Mouse (Mus musculus): ENCODE results near the gene Daw1. TPM values are rescaled to one million over a fixed set of nuclear protein-coding genes. Genes with fewer than 3 reads are reported as not detected.

The Daw1 gene
- not detected for total RNA-seq (2023)

DNA sequence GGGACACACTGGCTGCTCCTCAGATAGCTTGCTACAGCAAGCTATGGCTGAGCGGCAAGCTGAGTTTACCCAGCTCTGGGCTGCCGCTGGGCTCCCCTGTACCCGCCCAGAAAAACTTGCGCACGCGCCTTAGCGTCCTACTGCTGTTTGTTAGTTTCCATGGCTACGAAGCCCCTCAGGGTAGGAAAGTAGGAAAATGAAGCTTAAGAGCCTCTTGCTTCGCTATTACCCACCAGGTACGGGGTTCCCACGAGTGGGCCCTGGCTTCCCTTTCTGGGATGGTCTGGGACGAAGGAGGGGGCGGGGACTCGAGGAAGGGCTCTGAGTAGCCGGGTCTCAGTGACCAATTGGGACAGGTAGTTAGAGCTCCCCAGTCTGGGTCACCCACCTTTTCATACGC is at the start of gene Daw1:
Gene Daw1, plus strand, starts transcription at position 150 of the 400 bp plus-strand sequence.

GRCm38 (mm10) chr1:83116447-83117137 is 43.0 kb upstream of the Daw1 start, which contains the start of gene Ccl20:
Ccl20 (plus strand) TSS chr1:83116766.

Other genes starting within 250 kb of the Daw1 start
- 5.9 TPM for gene A030005L19Rik, start 246.4 kb upstream of the Daw1 start, total RNA-seq (2023)
- gene A030014E15Rik, start 234.8 kb upstream of the Daw1 start, total RNA-seq (2023), result 0.77 TPM
- gene Gm6217, start 228.4 kb upstream of the Daw1 start, total RNA-seq (2023), result not detected
- not detected for gene A030003K21Rik, start 216.4 kb upstream of the Daw1 start, total RNA-seq (2023)
- not detected for gene Gm7544, start 203.7 kb upstream of the Daw1 start, total RNA-seq (2023)
- gene Gm47955, start 199.5 kb upstream of the Daw1 start, total RNA-seq (2023), result not detected
- gene Gm47959, start 159.2 kb upstream of the Daw1 start, total RNA-seq (2023), result not detected
- gene Slc19a3, start 121.3 kb upstream of the Daw1 start, total RNA-seq (2023), result not detected
- not detected for gene Krtap28-10, start 117.3 kb upstream of the Daw1 start, total RNA-seq (2023)
- gene Gm47969, start 114.8 kb upstream of the Daw1 start, total RNA-seq (2023), result not detected
- not detected for gene A030005K14Rik, start 100.4 kb upstream of the Daw1 start, total RNA-seq (2023)
- not detected for gene Krtap28-13, start 98.8 kb upstream of the Daw1 start, total RNA-seq (2023)
- gene Ccl20, start 43.0 kb upstream of the Daw1 start, total RNA-seq (2023), result not detected
- 0.12 TPM for gene Sphkap, start 248.4 kb downstream of the Daw1 start, total RNA-seq (2023)